Mouse (Mus musculus) adrenal gland, postnatal 14 days (tissue): ENCODE measurements at regions not wholly inside any gene's neighbourhood (a gene's known extent, or its start where the extent isn't known, plus 50 kb on each side); places are given as distances from the start of the nearest gene placed in this dataset.
"Not testable (repeated sequence)": the region's sequence is repeated elsewhere in the genome, so short reads cannot be mapped to it uniquely, and the experiment has no call there.

Experiments
- DNase-seq: peaks from one replicate; pipeline ENCODE4 v3.0.0; 2021; ENCODE audit warnings: mixed read lengths

DNA sequence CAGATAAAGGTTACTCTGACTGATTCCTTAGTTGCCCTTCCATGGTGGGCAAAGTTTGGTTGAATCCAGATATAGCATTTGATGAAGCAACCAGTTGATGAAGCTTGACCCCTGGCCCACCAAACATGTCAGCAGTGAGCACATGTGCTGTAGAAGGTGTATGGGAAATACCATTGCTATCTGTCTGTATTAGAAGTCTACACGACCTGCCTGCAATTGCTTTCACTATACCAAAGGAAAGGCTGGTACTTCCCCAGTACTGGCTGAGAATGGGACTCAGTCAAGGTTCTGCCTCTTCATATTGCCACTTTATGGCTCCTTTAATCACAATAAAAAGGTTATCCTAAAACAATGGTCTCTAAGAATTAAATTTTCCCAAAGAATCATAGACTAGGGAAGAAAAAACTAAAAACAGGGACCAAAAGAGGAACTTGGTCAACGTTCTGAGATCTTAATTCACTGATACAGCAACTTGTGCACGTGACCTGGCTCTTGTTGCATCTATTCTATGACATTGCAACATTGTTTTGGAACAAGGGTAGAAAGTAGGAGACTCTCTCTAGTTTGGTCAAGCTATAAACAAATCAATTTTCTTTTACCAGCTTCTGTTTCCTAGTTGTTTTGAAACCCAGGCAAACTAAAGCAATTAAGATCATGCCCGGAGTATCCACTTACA lies 284.0 kb downstream of the Rapgef2 start:
- DNase-seq = no peak

DNA sequence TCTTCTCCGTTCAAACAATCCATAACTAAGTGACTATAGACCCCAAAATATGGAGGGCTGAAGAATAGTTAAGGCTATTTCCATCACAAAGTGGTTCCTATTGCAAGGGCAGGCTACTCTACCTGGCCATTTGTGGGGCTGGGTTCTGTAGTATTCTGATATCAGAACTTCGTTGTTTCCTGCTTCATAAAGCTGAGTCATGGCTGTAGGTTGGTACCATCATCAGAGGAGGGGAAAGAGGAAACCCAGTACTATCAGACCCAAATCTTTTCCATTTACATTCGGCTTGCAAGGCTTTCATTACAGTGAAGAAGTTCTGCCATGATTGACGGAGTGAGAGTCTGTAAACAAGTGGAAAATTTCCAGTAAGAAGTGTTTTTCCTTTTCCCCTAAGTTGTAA lies 284.6 kb downstream of the Rapgef2 start:
- no peak for DNase-seq

DNA sequence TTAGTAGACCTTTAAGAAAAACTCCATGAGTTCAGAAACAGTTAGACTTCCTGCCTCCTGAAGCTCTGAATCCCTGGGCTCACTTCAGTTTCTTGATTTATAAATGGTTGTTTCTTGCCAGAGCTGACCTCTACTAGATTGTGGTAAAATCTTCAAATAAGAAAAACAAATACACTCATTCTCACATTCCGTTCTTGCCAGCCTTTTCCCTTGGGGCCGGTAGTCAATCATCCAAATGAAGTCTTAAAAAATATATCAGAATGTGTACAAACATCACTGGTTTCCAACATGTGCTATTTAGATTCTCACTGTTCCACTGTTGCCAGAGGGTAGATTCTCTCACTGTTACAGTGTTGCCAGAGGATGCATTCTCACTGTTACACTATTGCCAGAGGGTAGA lies 286.0 kb downstream of the Rapgef2 start:
- no peak for DNase-seq

GRCm38 (mm10) chr3:78999803-79000202 lies 286.5 kb downstream of the Rapgef2 start:
- no peak for DNase-seq

DNA sequence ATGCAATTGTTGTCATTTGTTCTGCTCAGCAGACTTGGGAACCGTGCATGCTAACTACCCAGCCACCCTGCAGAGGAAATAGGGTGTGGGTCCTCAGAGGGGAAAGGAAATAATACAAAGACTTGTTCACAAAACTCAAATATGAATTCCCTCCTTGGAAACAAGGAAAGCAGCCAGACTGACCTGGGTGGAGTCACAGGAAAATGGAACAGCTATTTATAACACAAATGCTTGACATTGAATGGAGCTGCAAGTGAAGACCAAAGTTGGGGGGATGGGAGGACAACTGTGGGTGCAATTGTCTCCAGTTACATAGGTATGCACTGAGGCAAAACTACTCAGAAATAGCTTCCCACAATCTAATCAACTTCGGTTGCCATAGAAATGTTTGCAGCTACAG lies 298.2 kb downstream of the Rapgef2 start:
- DNase-seq = no peak

GRCm38 (mm10) chr3:78986726-78987125 lies 299.6 kb downstream of the Rapgef2 start:
- DNase-seq = no peak

GRCm38 (mm10) chr3:78981057-78981456 lies 305.3 kb downstream of the Rapgef2 start:
- no peak for DNase-seq

DNA sequence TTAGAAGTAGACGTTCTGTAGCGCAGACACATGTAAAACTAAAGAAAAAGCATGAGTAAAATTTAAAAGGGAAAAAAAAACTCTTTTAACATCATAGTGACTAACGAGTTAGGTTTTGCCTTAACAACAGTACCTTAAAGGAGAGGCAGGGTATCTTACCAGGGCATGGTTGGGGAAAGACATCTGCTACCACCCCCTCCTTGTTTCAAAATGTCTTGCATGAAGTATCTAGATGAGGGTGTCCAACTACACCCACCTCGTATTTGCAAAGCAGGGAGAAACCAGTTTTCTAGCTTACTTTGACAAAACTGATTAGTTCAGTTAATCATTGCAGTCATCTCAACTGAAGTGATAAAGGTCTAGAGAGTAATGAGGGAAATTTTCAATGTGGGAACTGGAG lies 307.5 kb downstream of the Rapgef2 start:
- no peak for DNase-seq

DNA sequence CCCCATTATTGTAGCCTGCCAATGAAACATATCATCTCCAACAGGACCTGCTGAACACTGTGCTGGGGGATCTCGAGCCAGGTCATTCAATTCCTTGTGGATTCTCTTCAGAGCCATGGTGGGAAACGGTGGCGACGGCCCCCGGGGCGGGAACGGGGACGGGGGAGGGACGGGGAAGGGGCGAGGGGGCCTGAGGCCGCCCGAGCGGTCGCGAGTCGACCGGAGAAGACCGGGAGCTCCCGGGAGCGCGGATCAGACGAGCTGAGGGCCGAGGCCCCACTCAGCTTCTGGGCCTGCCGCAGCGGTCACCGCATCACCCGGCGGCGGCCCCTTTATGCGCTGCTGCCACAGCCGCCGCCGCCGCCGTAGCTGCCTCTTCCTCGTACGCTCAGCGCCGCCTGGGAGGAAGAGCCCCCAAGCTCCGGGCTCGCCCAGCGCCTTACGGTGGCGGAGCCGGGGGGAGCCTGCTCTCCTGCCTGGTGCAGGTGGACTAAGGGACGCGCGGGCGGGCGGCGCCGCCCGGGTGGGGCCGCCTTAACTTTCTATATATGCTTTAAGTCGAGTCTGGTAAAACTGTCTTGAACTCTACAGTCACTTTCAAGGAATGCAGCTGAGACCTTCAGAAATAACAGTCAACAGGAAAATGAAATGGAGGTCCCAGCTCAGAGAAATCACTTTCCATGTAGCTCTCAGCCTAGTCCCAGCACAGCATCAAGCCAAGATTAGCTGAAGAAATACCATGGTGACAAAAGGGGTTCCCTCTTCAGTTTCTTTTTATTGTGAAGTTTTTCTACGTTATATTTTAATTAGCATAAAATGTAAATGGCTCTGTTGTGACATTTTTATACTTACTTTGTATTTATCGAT lies 319.4 kb downstream of the Rapgef2 start:
- peak; percentile 21 for DNase-seq

DNA sequence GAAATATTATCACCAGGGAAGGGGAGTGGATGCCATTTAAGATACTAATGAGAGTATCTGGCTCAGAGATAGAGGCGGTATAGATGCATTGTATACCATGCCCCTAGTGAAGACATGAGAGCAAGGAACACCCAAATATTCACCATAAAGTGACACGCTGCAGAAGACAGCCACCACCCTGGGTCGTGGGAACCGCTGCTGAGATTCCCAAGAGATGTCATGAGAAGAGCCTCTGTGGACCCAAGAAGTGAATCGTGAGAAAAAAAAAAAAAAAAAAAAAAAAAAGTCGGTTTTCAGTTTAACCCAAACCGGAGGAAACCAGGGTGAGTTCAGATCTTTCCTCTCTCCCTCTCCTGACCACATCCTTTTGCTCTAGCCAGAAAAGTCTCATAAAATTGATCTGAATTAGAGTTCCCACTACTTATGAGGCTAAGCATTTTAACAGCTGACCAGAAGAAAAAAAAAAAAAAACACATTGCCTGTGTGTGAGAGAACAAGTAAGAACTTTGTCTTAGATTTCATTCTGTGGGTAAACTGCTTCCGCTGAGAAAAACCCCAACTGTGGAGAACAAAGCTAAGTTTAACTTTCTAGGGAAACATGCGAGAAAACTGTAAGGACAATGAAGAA lies 322.0 kb downstream of the Rapgef2 start:
- DNase-seq = no peak

- peak; percentile 23 for DNase-seq
Measured at GRCm38 (mm10) chr3:78958781-78959180, 327.5 kb downstream of the Rapgef2 start.

GRCm38 (mm10) chr3:78955364-78955763 lies 331.0 kb downstream of the Rapgef2 start:
- DNase-seq = no peak

- DNase-seq = not testable (repeated sequence)
Measured at GRCm38 (mm10) chr3:78949385-78949784, 336.9 kb downstream of the Rapgef2 start.

DNA sequence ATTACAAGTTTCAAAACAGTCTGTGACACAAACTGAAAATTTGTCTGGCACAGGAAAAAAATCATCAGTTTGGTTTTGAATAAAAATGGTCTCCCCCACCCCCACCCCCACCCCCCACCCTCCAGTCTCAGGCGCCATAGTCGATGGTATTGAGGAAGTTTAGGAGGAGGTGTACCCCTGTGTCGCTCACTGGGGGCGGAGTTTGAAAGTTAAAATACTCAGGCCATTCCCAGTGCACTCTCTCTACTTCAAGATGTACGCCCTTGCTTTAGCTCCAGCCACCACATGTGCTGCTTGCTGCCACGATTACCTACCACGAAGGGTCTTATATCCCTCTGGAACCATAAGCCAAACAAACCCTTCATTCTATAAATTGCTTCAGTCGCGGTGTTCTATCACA lies 337.6 kb downstream of the Rapgef2 start:
- no peak for DNase-seq

GRCm38 (mm10) chr3:78948171-78948570 lies 338.1 kb downstream of the Rapgef2 start:
- peak; percentile 64 for DNase-seq

GRCm38 (mm10) chr3:78947183-78947582 lies 339.1 kb downstream of the Rapgef2 start:
- DNase-seq = no peak

DNA sequence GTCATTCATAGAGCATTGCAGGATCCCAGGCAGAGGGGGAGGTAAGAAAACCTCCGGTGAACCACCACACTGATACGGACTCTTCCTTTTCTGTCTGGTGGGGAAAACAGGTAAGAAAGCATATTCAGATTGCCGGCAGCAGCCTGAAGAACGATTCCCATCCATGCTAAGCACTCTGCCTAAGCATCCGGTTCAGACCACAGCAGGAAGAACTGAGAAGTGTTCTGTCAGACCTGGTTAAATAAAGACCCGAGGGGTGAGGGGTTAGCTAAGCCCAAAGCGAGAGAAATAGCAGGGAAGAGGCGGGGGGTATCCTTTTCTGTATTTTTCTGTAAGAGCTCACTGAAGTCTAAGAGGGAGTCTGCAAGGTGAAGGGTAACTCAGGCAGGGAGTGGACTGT lies 342.1 kb downstream of the Rapgef2 start:
- no peak for DNase-seq

GRCm38 (mm10) chr3:78932975-78933374 lies 353.3 kb downstream of the Rapgef2 start:
- DNase-seq = no peak

DNA sequence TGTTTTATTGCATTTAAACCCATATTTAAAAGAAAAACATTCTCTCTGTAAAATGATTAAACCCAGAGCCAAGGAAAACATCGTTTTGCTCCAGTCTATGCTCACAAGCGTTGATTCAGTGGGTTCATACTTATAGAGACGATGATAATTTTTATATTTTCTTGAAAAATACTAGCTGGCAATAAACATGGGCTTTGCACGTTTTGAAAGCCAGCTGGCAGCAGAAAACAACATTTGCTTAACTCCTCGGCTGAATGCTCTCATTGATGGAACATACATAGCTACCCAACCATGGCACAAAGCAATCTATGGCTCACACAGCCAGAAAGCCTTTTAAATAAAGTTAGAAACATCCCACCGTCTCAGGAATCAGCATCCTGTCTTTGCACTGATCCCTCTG lies 366.5 kb downstream of the Rapgef2 start:
- DNase-seq = no peak

GRCm38 (mm10) chr3:78919407-78919806 lies 366.9 kb downstream of the Rapgef2 start:
- peak; percentile 83 for DNase-seq

GRCm38 (mm10) chr3:78908196-78908844 lies 378.0 kb downstream of the Rapgef2 start:
- DNase-seq = no peak

- DNase-seq = no peak
Measured at GRCm38 (mm10) chr3:78907778-78908177, 378.5 kb downstream of the Rapgef2 start.
